In the genomic region with DNA sequence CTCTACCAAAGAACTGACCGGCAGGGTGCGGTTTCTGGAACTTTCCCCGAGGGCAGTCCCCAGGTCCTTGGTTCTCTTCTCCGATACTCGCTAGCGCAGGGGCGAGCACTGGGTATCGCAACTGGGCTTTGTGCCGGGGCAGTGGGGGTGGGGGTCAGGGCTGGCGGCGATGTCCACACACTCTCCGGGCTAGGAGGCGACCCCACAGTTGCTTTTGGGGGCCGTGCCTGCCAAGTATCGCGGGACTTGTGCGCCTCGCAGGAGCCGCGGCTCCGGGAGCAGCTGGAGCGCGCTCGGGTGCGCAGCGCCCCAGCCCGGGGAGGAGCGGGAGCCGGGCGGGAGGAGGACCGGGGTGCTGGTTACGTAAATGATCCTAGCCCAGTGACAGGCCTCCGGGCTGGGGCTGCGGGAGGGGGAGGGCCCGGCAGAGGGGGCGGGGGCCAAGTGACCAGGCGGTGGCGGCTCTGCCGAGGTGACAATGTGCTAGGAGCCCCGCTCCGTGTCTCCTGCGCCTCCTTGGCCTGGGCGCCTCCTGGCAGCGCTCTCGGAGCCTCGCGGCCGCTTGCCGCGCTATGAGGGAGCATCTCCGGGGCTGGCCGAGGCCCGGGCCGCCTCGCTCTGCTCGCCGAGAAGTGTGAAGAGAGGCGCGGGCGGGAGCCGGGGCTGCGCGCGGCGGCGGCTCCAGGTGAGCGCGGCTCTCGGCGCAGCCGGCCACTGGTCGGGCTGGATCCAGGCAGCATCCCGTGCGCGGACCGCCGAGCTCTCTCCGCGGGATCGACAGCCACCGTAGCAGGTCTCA, we compare ENCODE assay signal across 8 mouse cellular contexts. TPM values are rescaled to one million over a fixed set of nuclear protein-coding genes. Genes with fewer than 3 reads are reported as not detected.
DNase-seq lines count a peak whose midpoint lies in the region; ATAC-seq and TF ChIP-seq lines count a peak whose summit lies in the region.

A gene (plus strand): TSS at position 381 of the 799 bp plus-strand sequence.

- peaks cover 26% of the 10 kb centered on the region for H3K4me1 ChIP-seq in forebrain, embryonic 10.5 days
- no peaks in the 10 kb centered on the region for H3K4me1 ChIP-seq in liver, embryonic 14.5 days (replicated peaks; ENCODE audit: control insufficient read depth in 2 of 2, insufficient read depth in 2 of 2, low read length in 1 of 2)
- H3K4me1 ChIP-seq in olfactory bulb, adult 2 months (ENCODE audit: control insufficient read depth, insufficient read depth, low read length): 0 out of 2 replicates have a peak, but pooled peaks cover 2% of the 10 kb centered on the region

- H3K36me3 ChIP-seq in forebrain, embryonic 10.5 days (replicated peaks): no peaks in the 10 kb centered on the region
- no peaks in the 10 kb centered on the region for H3K36me3 ChIP-seq in liver, embryonic 14.5 days (replicated peaks; ENCODE audit: control insufficient read depth, insufficient read depth, low read depth)

- no peak within 1 kb of the TSS for H3K27ac ChIP-seq in gastrocnemius, adult 2 months
- peak within 1 kb of the TSS; percentile 82 for H3K27ac ChIP-seq in forebrain, embryonic 10.5 days
- no peak within 1 kb of the TSS for H3K27ac ChIP-seq in liver, embryonic 14.5 days
- peak within 1 kb of the TSS; percentile 41; the same call in 1 of the 2 replicates for H3K27ac ChIP-seq in olfactory bulb, adult 2 months (ENCODE audit: insufficient read depth, low read depth, low read length)

- TF ChIP-seq POLR2A in olfactory bulb, adult 2 months (IDR thresholded peaks at IDR 0.05; ENCODE audit: insufficient read depth, low read depth, low read length): peak; percentile 39; the same call in 1 of the 2 replicates

- H3K27me3 ChIP-seq in forebrain, embryonic 10.5 days (ENCODE audit: poor library complexity, severe bottlenecking): peaks cover 54% of the 10 kb centered on the region
- peaks cover 14% of the 10 kb centered on the region for H3K27me3 ChIP-seq in liver, embryonic 14.5 days (ENCODE audit: control insufficient read depth, insufficient read depth, low read length)

- no peaks in the 10 kb centered on the region for H3K9me3 ChIP-seq in forebrain, embryonic 10.5 days
- no peaks in the 10 kb centered on the region for H3K9me3 ChIP-seq in liver, embryonic 14.5 days (ENCODE audit: control insufficient read depth, low read length)

- TF ChIP-seq CTCF in gastrocnemius, adult 2 months (IDR thresholded peaks at IDR 0.05): no peak
- no peak for TF ChIP-seq CTCF in liver, embryonic 14.5 days (IDR thresholded peaks at IDR 0.05; ENCODE audit: low read depth)
- peak; percentile 19; the same call in 1 of the 2 replicates for TF ChIP-seq CTCF in olfactory bulb, adult 2 months (IDR thresholded peaks at IDR 0.05; ENCODE audit: insufficient read depth, low read depth, low read length)

- TF ChIP-seq EP300 in liver, embryonic 14.5 days (IDR thresholded peaks at IDR 0.05; ENCODE audit: low read depth): no peak

- H3K4me2 ChIP-seq in liver, embryonic 14.5 days (ENCODE audit: low read depth): peak within 1 kb of the TSS; percentile 18; the same call in 1 of the 2 replicates

- peak; percentile 16 for DNase-seq in gastrocnemius, adult 2 months
- no peak for DNase-seq in gastrocnemius, adult 18-20 months (ENCODE audit: low spot score)
- DNase-seq in adrenal gland, postnatal 36 days: peak; percentile 4
- peak; percentile 76 for DNase-seq in forebrain, embryonic 10.5 days (ENCODE audit: extremely low spot score, low spot score)
- peak; percentile 69 for DNase-seq in layer of hippocampus, adult 11-12 months (ENCODE audit: low spot score)
- DNase-seq in liver, embryonic 14.5 days (ENCODE audit: low read depth in 3 of 3, low spot score in 3 of 3): no peak
- DNase-seq in T-cell, adult 2 months (ENCODE audit: low spot score): no peak

- no peak for ATAC-seq in liver, embryonic 14.5 days (ENCODE audit: insufficient read depth)

- H3K4me3 ChIP-seq in gastrocnemius, adult 2 months: peak within 1 kb of the TSS; percentile 51
- peak within 1 kb of the TSS; percentile 70 for H3K4me3 ChIP-seq in forebrain, embryonic 10.5 days
- H3K4me3 ChIP-seq in liver, embryonic 14.5 days (ENCODE audit: insufficient read depth in 1 of 2, low read depth in 2 of 2, low read length in 2 of 2): no peak within 1 kb of the TSS
- H3K4me3 ChIP-seq in olfactory bulb, adult 2 months (ENCODE audit: insufficient read depth, low read depth, low read length): peak within 1 kb of the TSS; percentile 86

- H3K9ac ChIP-seq in liver, embryonic 14.5 days (replicated peaks): no peak within 1 kb of the TSS

- intact Hi-C loops in gastrocnemius, adult 2 months (cut with DNase I): no loop called here

- WGBS in forebrain, embryonic 10.5 days: under 1% methylated on average over 78 of the region's 81 CpGs
- 2% methylated on average over 76 of the region's 81 CpGs for WGBS in liver, embryonic 14.5 days (ENCODE audit: insufficient replicate concordance)
- under 1% methylated on average over 81 of the region's 81 CpGs for WGBS in olfactory bulb, adult 2 months

RNA-seq across cellular contexts. Expression of the gene that starts here (rescaled TPM):
- total RNA-seq in gastrocnemius, adult 2 months (2021): not detected
- total RNA-seq in gastrocnemius, adult 18-20 months (2021): not detected
- total RNA-seq in adrenal gland, postnatal 36 days (2021): under 1 TPM; 0.07 to 0.10 TPM
- polyA plus RNA-seq in forebrain, embryonic 10.5 days (2016; fragmentation: Nextera tagmentation; extraction: Ambion mirVana): 1.1 and 2.6 TPM in 2 replicates
- not detected in 2 replicates for polyA plus RNA-seq in liver, embryonic 14.5 days (2012; rRNA removed)
- polyA plus RNA-seq in liver, embryonic 14.5 days (2014; fragmentation: Nextera tagmentation; extraction: Ambion mirVana): 0.11 TPM in 1 of 2 replicates, not detected in the other
- polyA plus RNA-seq in olfactory bulb, adult 2 months (2012; ENCODE audit: insufficient read depth, insufficient read length, low replicate concordance, missing spikeins): not detected in 2 replicates

Comparison
In these comparisons a context has a peak if more than half of its experiments do, and no peak if none do; other contexts are left out.
1. Peak in DNase-seq and H3K4me3 ChIP-seq in gastrocnemius, adult 2 months; RNA of the gene not detected or under 1 TPM.
2. Peak in DNase-seq in adrenal gland, postnatal 36 days; RNA of the gene not detected or under 1 TPM.
3. DNase-seq: peak in forebrain, embryonic 10.5 days (single experiment) and layer of hippocampus, adult 11-12 months (single experiment); none in gastrocnemius, adult 18-20 months (single experiment), liver, embryonic 14.5 days (0 of 3) and T-cell, adult 2 months (single experiment).
4. H3K27ac ChIP-seq: peak in forebrain, embryonic 10.5 days (single experiment) and olfactory bulb, adult 2 months (single experiment); none in gastrocnemius, adult 2 months (single experiment) and liver, embryonic 14.5 days (single experiment).
5. H3K4me3 ChIP-seq: peak in forebrain, embryonic 10.5 days (single experiment) and olfactory bulb, adult 2 months (single experiment); none in liver, embryonic 14.5 days (0 of 2).